Mouse (Mus musculus): Measurements from ENCODE around the gene Fes. TPM values are rescaled to one million over a fixed set of nuclear protein-coding genes. Genes with fewer than 3 reads are reported as not detected.

Gene Fes
- 7.8 and 10.7 TPM in 2 replicates for polyA plus RNA-seq (2015; fragmentation: Nextera tagmentation; extraction: Ambion mirVana)

DNA sequence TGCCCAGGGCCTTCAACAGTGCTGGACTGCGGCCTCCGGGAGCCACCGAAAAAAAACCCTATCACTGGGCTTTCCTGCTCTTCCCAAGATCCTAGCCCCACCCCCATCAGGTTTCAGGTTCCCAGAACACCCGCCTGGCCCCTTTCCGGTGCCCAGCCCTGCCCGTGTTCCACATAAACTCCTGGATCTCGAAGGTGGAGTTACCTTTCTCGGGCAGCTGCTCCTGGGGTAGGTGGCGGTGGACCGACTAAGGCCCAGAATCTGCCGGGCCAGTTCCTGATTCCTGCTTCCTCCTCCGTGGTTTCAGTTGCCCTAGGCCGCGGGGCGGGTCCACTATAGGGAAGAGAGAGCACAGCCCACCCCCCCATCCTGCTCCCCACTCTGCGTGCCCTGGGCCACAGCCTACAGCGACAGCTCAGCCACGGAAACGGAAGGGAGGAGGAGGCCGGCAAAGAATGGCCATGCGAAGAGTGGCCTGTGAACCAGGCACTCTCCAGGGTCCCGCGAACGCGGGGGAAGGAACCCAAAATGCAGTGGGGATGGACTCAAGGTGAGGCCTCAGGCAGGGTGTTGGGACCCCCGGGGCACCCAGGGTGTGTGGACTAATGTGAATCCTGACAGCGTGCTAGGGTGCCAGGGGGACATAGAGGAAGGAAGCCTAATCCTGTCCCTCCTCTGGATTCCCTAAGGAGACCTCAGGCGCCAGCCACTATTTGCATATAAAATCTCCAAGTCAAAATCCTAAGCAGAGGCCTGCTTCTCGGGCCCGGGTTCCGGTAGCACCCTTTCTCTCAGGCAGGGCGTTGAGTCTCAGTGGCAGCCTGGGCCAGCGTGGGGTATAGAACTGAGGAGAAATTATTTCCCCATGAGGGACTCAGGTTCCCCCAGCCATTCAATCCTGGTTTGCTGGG is at the start of gene Fes:
Gene Fes, minus strand, starts transcription at position 314 of the 911 bp plus-strand sequence.

DNA sequence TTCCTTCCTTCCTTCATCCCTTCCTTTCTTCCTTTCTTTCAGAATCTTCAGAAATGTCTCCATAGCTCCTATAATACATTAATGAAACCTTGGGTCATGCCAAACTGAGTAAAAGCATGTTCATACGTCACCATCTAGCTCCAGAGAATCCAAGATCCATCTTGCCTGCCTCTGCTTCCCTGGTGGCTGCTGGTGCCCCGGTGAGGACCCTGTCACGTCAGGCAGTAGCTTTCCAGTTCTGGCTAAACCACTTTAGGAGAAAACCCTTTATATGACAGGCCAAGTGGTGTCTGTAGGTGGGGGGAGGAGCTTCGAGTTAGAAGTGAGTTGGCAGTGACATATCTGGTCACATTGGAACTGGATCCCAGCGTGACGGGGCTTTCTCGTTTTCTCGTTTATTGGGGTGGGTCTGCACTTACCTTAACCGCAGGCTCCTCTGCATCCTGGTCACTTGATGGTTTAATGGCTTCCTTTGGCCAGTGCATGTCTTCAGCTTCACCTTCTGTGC is 17.5 kb upstream of the Fes start, which contains the start of gene Furin:
Gene Furin, minus strand, starts transcription at position 249 of the 508 bp plus-strand sequence.

DNA sequence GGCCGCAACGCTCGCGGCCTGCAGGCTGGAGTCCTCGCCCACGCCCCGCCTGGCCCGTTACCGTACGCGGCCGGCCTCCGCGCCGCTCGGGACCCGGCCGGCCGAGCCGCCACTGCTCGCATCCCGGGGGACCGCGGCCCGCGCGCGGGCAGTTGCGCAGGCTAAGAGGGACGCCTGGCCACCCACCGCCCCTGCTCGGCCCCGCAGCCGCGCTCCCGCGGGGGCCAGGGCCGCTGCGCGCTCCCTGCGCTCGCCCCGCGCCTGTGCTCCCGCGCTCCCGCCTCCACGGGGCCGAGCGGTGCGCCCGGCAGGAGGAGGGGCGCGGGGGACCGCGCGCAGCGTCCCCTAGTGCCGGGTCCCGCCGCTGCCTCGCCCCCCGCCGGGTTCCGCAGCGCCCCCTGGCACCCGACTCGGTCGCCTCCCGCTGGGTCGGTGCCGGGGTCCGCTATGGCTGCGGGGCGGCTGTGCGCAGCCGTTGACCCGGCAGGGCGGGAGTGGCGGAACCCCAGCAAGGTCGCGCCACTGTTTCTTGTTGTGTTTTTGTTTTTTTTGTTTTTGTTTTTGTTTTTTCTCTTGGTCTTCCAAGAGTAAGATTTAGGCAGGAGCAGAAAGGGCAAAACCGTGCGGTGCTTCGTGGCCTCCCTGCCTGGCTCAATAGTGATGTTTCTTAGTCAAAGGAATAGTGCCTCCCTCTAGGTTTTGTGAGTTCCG is 16.6 kb downstream of the Fes start, which contains the start of gene Man2a2:
Gene Man2a2, minus strand, starts transcription at position 335 of the 711 bp plus-strand sequence.

DNA sequence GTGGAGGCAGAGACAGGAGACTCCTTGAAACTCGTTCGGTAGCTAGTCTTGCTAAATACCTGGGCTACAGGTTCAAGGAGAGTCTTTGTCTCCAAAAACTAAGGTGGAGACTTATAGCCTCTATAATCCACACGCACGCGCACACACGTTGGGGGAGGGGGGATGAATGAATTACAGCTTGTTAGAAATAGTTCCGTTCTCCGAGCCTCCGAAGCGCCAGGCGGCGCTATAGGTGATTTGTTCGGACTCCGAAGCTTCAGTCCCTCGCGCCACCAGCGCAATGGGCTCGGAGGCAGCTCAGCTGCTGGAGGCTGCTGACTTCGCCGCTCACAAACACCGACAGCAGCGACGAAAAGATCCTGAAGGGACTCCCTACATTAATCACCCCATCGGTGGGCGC is 44.9 kb downstream of the Fes start, which contains the start of gene Hddc3:
Gene Hddc3, plus strand, starts transcription at position 247 of the 400 bp plus-strand sequence.

DNA sequence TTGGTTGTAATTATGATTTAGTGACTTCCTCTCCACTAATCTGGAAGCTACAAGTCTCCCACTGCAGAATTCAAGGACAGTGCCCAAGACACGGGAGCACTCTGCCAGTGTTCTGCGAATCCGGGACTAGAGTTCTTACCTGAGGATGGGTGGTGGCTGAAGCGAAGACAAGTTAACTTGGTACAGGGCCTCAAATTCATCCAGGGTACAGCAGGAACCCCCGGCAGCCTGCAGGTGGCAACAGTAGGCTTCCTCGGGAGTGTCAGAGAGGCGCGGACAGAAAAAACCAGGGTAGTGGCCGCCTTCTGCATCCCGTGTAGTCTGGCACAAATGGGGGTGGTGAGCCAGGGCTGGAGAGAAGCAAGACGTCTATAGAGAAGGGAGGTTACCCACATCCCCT is 47.0 kb downstream of the Fes start, which contains the start of gene Unc45a:
Gene Unc45a, minus strand, starts transcription at position 213 of the 400 bp plus-strand sequence.

Other genes starting within 250 kb of the Fes start
- gene Sema4b, start 201.1 kb downstream of the Fes start, polyA plus RNA-seq (2015; fragmentation: Nextera tagmentation; extraction: Ambion mirVana), result 10.3 and 11.3 TPM in 2 replicates
- gene Cib1, start 155.1 kb downstream of the Fes start, polyA plus RNA-seq (2015; fragmentation: Nextera tagmentation; extraction: Ambion mirVana), result 60.7 and 74.1 TPM in 2 replicates
- 2.4 and 2.6 TPM in 2 replicates for gene Gdpgp1, start 155.1 kb downstream of the Fes start, polyA plus RNA-seq (2015; fragmentation: Nextera tagmentation; extraction: Ambion mirVana)
- gene Ttll13, start 141.6 kb downstream of the Fes start, polyA plus RNA-seq (2015; fragmentation: Nextera tagmentation; extraction: Ambion mirVana), result 0.62 and 0.76 TPM in 2 replicates
- 27.4 and 29.3 TPM in 2 replicates for gene Ngrn, start 126.7 kb downstream of the Fes start, polyA plus RNA-seq (2015; fragmentation: Nextera tagmentation; extraction: Ambion mirVana)
- 5.8 and 7.0 TPM in 2 replicates for gene Vps33b, start 118.3 kb downstream of the Fes start, polyA plus RNA-seq (2015; fragmentation: Nextera tagmentation; extraction: Ambion mirVana)
- 25.5 and 45.7 TPM in 2 replicates for gene Prc1, start 93.5 kb downstream of the Fes start, polyA plus RNA-seq (2015; fragmentation: Nextera tagmentation; extraction: Ambion mirVana)
- 6.3 and 8.3 TPM in 2 replicates for gene Rccd1, start 63.5 kb downstream of the Fes start, polyA plus RNA-seq (2015; fragmentation: Nextera tagmentation; extraction: Ambion mirVana)
- gene Unc45a, start 46.9 kb downstream of the Fes start, polyA plus RNA-seq (2015; fragmentation: Nextera tagmentation; extraction: Ambion mirVana), result 46.3 and 54.8 TPM in 2 replicates
- 9.3 and 10.6 TPM in 2 replicates for gene Hddc3, start 44.8 kb downstream of the Fes start, polyA plus RNA-seq (2015; fragmentation: Nextera tagmentation; extraction: Ambion mirVana)
- gene Man2a2, start 16.6 kb downstream of the Fes start, polyA plus RNA-seq (2015; fragmentation: Nextera tagmentation; extraction: Ambion mirVana), result 9.3 and 9.4 TPM in 2 replicates
- 14.8 and 15.7 TPM in 2 replicates for gene Furin, start 17.5 kb upstream of the Fes start, polyA plus RNA-seq (2015; fragmentation: Nextera tagmentation; extraction: Ambion mirVana)
- 3.4 and 4.5 TPM in 2 replicates for gene Blm, start 147.2 kb upstream of the Fes start, polyA plus RNA-seq (2015; fragmentation: Nextera tagmentation; extraction: Ambion mirVana)